Mouse (Mus musculus) CH12.LX (cell line): Measurements from ENCODE around the gene Chpf. TPM values are rescaled to one million over a fixed set of nuclear protein-coding genes. Genes with fewer than 3 reads are reported as not detected.

Experiments used
- DNase-seq: peaks from one replicate; pipeline ENCODE4 v3.0.0-alpha.2; 2013; ENCODE audit errors: extremely low read depth
- H3K27ac ChIP-seq: 2 replicates; pipeline ENCODE4 v1.5.1; 2012; ENCODE audit warnings: low read depth, mild to moderate bottlenecking, control low read depth, moderate library complexity; ENCODE audit not compliant: insufficient read depth
- H3K27me3 ChIP-seq: replicated peaks from 2 replicates; pipeline ENCODE3; 2012; ENCODE audit warnings: inconsistent platforms
- H3K36me3 ChIP-seq, 2 experiments: replicated peaks in 1 of 2; 2 replicates each; pipeline versions ENCODE3 to v1.6.1; 2012; ENCODE audit warnings: inconsistent platforms in 1 of 2, low read length in 1 of 2, mild to moderate bottlenecking in 1 of 2, mixed read lengths in 1 of 2, moderate library complexity in 1 of 2; ENCODE audit not compliant: control insufficient read depth in 1 of 2, insufficient read depth in 1 of 2
- H3K4me1 ChIP-seq, 2 experiments: 2 replicates each; pipeline ENCODE4 v1.6.1; 2012; ENCODE audit warnings: inconsistent platforms in 1 of 2, moderate library complexity in 1 of 2; ENCODE audit not compliant: insufficient read depth in 2 of 2, control insufficient read depth in 1 of 2
- H3K4me2 ChIP-seq: 2 replicates; pipeline ENCODE4 v1.6.1; 2012; ENCODE audit warnings: low read depth, mild to moderate bottlenecking, control low read depth; ENCODE audit not compliant: poor library complexity, insufficient read depth, severe bottlenecking
- H3K4me3 ChIP-seq, 3 experiments: fragments of 150-350 bp in 1 of 3; sonication (generic) in 1 of 3; replicated peaks in 1 of 3; 2 replicates each; pipeline versions ENCODE3 to v1.5.1; 2011 to 2012; ENCODE audit warnings: low read depth in 2 of 3, low read length in 2 of 3, mild to moderate bottlenecking in 2 of 3, moderate library complexity in 2 of 3, control low read depth in 1 of 3, improper control_type of control experiment in 1 of 3, inconsistent platforms in 1 of 3, mixed read lengths in 1 of 3; ENCODE audit not compliant: poor library complexity in 1 of 3
- H3K79me2 ChIP-seq: replicated peaks from 2 replicates; pipeline ENCODE4 v1.6.1; 2012; ENCODE audit warnings: mild to moderate bottlenecking, moderate library complexity; ENCODE audit not compliant: control insufficient read depth, poor library complexity, insufficient read depth, severe bottlenecking; ENCODE audit errors: extremely low read depth
- H3K9ac ChIP-seq: 2 replicates; pipeline ENCODE4 v1.6.1; 2012; ENCODE audit warnings: low read depth, mild to moderate bottlenecking, control low read depth, moderate library complexity; ENCODE audit not compliant: insufficient read depth
- H3K9me3 ChIP-seq: replicated peaks from 2 replicates; pipeline ENCODE3; 2012; ENCODE audit warnings: low read length, inconsistent platforms, mixed read lengths
- EP300 ChIP-seq: IDR thresholded peaks from 2 replicates; pipeline ENCODE4 v1.6.1; 2011; ENCODE audit warnings: low read length, improper control_type of control experiment
- GABPA ChIP-seq: IDR thresholded peaks from 2 replicates; pipeline ENCODE4 v1.6.1; 2012; ENCODE audit warnings: low read depth, low read length, improper control_type of control experiment, inconsistent platforms; ENCODE audit not compliant: insufficient replicate concordance
- HCFC1 ChIP-seq: IDR thresholded peaks from 2 replicates; pipeline ENCODE4 v1.6.1; 2012; ENCODE audit warnings: low read depth, mild to moderate bottlenecking, inconsistent platforms, low read length, improper control_type of control experiment
- IRF4 ChIP-seq: IDR thresholded peaks from 2 replicates; pipeline ENCODE4 v1.6.1; 2014; ENCODE audit warnings: low read depth, mild to moderate bottlenecking, inconsistent platforms, low read length, improper control_type of control experiment
- JUN ChIP-seq: IDR thresholded peaks from 2 replicates; pipeline ENCODE4 v1.6.1; 2011; ENCODE audit warnings: low read depth, mild to moderate bottlenecking, low read length, improper control_type of control experiment, moderate library complexity; ENCODE audit not compliant: insufficient read depth
- KAT2A ChIP-seq: IDR thresholded peaks from 2 replicates; pipeline ENCODE4 v1.6.1; 2012; ENCODE audit warnings: low read length, improper control_type of control experiment, inconsistent platforms; ENCODE audit not compliant: insufficient replicate concordance
- MAX ChIP-seq: IDR thresholded peaks from 2 replicates; pipeline ENCODE4 v1.6.1; 2011; ENCODE audit warnings: low read length, improper control_type of control experiment
- MEF2A ChIP-seq: IDR thresholded peaks from 2 replicates; pipeline ENCODE4 v1.6.1; 2014; ENCODE audit warnings: low read depth, mild to moderate bottlenecking, inconsistent platforms, low read length, improper control_type of control experiment, borderline replicate concordance
- MYC ChIP-seq: IDR thresholded peaks from 2 replicates; pipeline ENCODE4 v1.6.1; 2011; ENCODE audit warnings: low read depth, mild to moderate bottlenecking, improper control_type of control experiment, low read length
- POLR2A ChIP-seq: IDR thresholded peaks from 2 replicates; pipeline ENCODE4 v1.6.1; 2011; ENCODE audit warnings: low read depth, mild to moderate bottlenecking, improper control_type of control experiment, low read length
- POLR2AphosphoS2 ChIP-seq: IDR thresholded peaks from 2 replicates; pipeline ENCODE4 v1.6.1; 2011; ENCODE audit warnings: low read depth, low read length, improper control_type of control experiment
- RAD21 ChIP-seq: IDR thresholded peaks from 2 replicates; pipeline ENCODE4 v1.6.1; 2011; ENCODE audit warnings: low read depth, mild to moderate bottlenecking, low read length, improper control_type of control experiment, moderate library complexity
- RCOR1 ChIP-seq: conservative IDR thresholded peaks from 2 replicates; pipeline ENCODE4 v1.6.1; 2012; ENCODE audit warnings: low read depth, mild to moderate bottlenecking, inconsistent platforms, low read length, improper control_type of control experiment
- SIN3A ChIP-seq: IDR thresholded peaks from 2 replicates; pipeline ENCODE4 v1.6.1; 2012; ENCODE audit warnings: low read length, improper control_type of control experiment, inconsistent platforms
- SMC3 ChIP-seq: IDR thresholded peaks from 2 replicates; pipeline ENCODE4 v1.6.1; 2011; ENCODE audit warnings: low read depth, low read length, improper control_type of control experiment
- TCF12 ChIP-seq: IDR thresholded peaks from 2 replicates; pipeline ENCODE4 v1.6.1; 2014; ENCODE audit warnings: low read depth, mild to moderate bottlenecking, inconsistent platforms, low read length, improper control_type of control experiment
- UBTF ChIP-seq: IDR thresholded peaks from 2 replicates; pipeline ENCODE4 v1.6.1; 2012; ENCODE audit warnings: low read depth, mild to moderate bottlenecking, inconsistent platforms, low read length, improper control_type of control experiment, moderate library complexity
- USF1 ChIP-seq: IDR thresholded peaks from 2 replicates; pipeline ENCODE4 v1.6.1; 2014; ENCODE audit warnings: low read depth, mild to moderate bottlenecking, inconsistent platforms, low read length, improper control_type of control experiment
- USF2 ChIP-seq: conservative IDR thresholded peaks from 2 replicates; pipeline ENCODE4 v1.6.1; 2011; ENCODE audit warnings: low read depth, low read length, improper control_type of control experiment
- ZMIZ1 ChIP-seq: IDR thresholded peaks from 2 replicates; pipeline ENCODE4 v1.6.1; 2012; ENCODE audit warnings: low read depth, mild to moderate bottlenecking, inconsistent platforms, low read length, improper control_type of control experiment
- dilution Hi-C: fragments of 300-500 bp; cut with MboI; formaldehyde crosslinking; loops from 2 replicates; pipeline ENCODE4 v1.14.3; 2020; ENCODE audit warnings: low sequenced_read_pairs; ENCODE audit not compliant: extremely low pct_unique_long_range_greater_than_20kb, extremely low pct_ligation_motif_present
- in situ Hi-C: fragments of 300-500 bp; cut with MboI; formaldehyde crosslinking; loops from 3 replicates; pipeline ENCODE4 v1.14.3; 2019; ENCODE audit warnings: low sequenced_read_pairs, low pct_ligation_motif_present, low pct_unique_long_range_greater_than_20kb, mixed read lengths
- polyA plus RNA-seq: library from polyadenylated mRNA; unstranded; fragments of >175 nt; gene quantifications from 2 replicates; pipeline ENCODE4 v1.2.1, GENCODE M21; 2012; ENCODE audit warnings: low read depth; ENCODE audit not compliant: insufficient read length
- total RNA-seq, 2 experiments: library from RNA; depleted of rRNA; stranded (reverse); fragments of 300-350 nt in 1 of 2; fragments of >200 nt in 1 of 2; gene quantifications; 2 replicates each; pipeline ENCODE4 v1.2.3; 2012 to 2014

Gene Chpf
- total and polyA plus RNA-seq, 3 experiments = 14.6 to 30.4 (median 20.6) TPM

DNA sequence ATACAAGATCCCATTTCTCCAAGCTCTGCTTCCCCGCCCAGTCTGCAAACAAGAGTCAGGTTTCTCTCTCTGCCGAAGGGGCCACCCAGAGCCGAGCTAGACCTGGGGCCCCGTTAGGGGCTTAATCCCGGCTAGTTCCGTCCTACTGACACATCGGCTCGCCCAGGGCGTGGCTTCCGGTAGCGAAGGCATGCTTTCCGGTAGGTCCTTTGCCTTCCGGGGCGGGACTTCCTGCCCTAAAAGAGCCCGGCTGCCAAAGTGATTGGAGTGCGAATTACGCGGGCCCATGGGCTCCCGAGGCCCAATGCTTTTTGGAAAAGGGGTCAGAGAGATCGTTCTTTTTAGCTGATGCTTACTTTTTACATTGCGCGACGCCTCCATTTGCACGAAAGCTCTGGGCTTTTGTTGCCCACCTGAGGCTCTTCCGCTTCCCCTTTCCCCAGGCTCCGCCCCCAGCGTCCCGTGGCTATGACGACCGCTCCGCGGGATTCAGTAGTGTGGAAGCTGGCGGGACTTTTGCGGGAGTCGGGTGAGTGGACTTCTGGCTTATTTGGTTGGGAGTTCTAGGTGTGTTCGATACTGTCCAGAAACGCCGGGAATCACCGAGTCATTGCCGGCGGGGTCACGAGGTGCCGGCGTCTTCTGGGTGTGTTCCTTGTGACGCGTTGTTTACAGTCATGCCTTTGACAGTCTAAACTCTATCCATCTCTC is 42.4 kb upstream of the Chpf start, which contains the start of gene Stk11ip (continued):
- TF ChIP-seq SIN3A (peak; percentile 100), RAD21 (no peak), EP300 (no peak), MAX (peak; percentile 80), HCFC1 (peak; percentile 89), SMC3 (no peak), USF2 (peak; percentile 39), POLR2AphosphoS2 (peak; percentile 75; the same call in 1 of the 2 replicates), JUN (no peak), RCOR1 (0 out of 2 replicates have a peak, but pooled peaks have one; percentile 49)

- Histone ChIP-seq H3K27ac (no peak overlapping the region), H3K36me3 (no peaks in the 10 kb centered on the region), H3K9me3 (no peaks in the 10 kb centered on the region), H3K27me3 (peaks cover 2% of the 10 kb centered on the region), H3K9ac (no peak overlapping the region), H3K79me2 (no peaks in the 10 kb centered on the region), H3K4me3 (no peak overlapping the region), H3K4me2 (no peak overlapping the region), H3K4me1 (peaks cover 2 to 24% of the 10 kb centered on the region in 2 experiments; a peak in 2 of 4 replicates)
- no peak for DNase-seq
- in situ Hi-C loops = no loop called here
- no peak for TF ChIP-seq MEF2A
- TF ChIP-seq ZMIZ1 = no peak
- no peak for TF ChIP-seq UBTF
- no peak for TF ChIP-seq MYC
- TF ChIP-seq USF1 = no peak
- no peak for TF ChIP-seq KAT2A
- TF ChIP-seq GABPA = no peak
- no peak for TF ChIP-seq IRF4
- TF ChIP-seq TCF12 = no peak
- TF ChIP-seq POLR2A = no peak
- dilution Hi-C loops = no loop called here
These were observed 40.5 kb upstream of the Chpf start for GRCm38 (mm10) chr1:75519576-75519975.
